Mouse (Mus musculus) liver, embryonic 18 days (tissue): ENCODE results near the gene Mrpl38. TPM values are rescaled to one million over a fixed set of nuclear protein-coding genes. Genes with fewer than 3 reads are reported as not detected.

Experiments used
- polyA plus RNA-seq: library from polyadenylated mRNA; depleted of rRNA; stranded (reverse); fragments of >200 nt; gene quantifications from 2 replicates; pipeline ENCODE4 v1.2.3, GENCODE M21; 2012; rRNA removed

Gene Mrpl38
- polyA plus RNA-seq, result 18.9 and 19.5 TPM in 2 replicates

DNA sequence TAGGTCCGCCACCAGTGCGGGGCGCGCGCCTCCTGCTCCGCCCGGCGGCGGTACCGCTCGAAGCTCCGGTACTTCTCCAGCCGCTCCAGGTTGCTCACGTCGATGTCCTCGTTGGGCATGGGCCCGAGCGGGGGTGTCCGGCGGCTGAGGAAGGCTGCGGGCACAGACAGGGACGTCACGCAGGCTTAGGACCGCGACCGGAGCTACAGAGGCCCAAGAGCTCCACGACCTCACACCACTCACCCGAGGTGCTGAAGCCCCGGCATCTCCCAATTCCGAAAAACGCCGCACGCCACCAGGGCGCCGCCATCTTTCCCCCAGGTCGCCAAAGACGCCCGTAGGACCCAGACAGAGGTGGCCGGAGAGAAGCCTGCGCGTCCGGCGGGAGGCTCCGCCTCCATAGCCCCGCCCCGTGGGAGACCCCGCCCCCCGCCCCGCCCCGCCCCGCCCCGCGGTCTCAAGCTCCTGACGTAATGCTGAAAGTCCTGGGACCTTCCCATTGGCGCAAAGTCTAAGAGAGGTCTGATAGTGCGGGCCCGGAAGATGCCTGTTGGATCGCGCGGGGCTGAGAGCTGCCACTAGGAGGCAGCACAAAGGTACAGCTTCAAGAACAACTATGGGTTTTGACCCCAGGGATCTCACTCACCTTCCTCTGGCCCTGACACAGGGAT is at the start of gene Mrpl38:
Gene Mrpl38, minus strand, starts transcription at position 401 of the 671 bp plus-strand sequence.

DNA sequence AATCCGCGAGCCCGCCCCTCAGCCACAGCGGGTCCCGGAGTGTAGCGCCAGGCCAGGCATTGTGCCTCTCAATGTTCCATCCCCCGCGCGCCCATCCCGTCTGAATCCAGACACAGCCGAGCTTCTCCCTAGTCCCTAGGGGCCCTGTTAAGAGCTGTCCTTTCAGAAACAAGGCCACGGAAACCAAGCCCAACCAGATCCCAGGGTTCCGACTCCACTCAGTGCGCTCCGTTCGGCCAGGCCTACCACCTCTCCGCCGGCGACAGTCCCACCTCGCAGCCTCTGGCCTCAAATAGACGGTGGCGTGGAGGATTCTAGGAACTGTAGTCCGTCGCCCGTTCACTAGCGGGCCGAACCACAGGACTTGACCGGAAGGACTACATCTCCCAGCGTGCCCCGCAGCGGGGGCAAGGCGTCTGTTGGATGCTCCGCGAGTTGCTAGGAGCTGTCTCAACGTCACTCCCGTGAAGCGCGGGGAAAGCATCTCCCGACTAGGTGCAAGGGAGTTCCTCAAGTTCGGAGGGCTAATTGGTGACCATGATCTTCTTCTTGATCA is 29.3 kb upstream of the Mrpl38 start, which contains the start of gene Fbf1:
Gene Fbf1, minus strand, starts transcription at position 283 of the 556 bp plus-strand sequence.

DNA sequence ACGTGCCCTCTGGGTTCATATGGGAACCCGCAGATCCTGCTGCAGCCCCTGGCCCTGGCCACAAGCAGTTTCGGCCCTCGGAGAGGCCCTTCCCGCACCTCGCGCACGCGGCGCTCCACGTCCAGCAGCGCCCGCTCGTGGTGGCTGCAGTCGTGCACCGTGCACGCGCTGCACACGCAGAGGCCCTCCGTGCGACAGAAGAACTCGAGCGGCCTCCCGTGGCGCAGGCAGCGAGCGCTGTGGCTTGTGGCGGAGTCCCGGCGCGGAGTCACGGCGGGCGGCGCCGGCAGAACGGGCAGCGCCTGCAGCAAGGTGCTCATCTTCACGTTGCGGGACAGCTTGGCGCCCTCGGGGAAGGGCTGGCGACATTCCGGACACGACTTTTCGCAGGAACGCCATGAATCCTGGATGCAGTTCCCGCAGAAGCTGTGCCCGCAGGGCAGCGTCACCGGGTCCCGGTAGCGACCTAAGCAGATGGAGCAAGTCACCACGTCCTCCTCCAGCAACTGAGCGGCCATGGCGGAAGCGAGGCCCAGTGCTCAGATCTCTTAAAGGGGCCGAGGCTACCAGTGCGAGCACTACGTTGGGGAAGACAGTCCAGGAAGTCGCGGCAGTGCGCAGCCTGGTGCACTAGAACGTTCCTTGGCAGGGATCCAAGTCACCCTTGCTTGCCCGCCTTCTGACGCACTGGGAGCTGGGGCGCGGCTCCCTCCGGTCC is 8.0 kb downstream of the Mrpl38 start, which contains the start of gene Trim65:
Gene Trim65, minus strand, starts transcription at position 641 of the 718 bp plus-strand sequence.

DNA sequence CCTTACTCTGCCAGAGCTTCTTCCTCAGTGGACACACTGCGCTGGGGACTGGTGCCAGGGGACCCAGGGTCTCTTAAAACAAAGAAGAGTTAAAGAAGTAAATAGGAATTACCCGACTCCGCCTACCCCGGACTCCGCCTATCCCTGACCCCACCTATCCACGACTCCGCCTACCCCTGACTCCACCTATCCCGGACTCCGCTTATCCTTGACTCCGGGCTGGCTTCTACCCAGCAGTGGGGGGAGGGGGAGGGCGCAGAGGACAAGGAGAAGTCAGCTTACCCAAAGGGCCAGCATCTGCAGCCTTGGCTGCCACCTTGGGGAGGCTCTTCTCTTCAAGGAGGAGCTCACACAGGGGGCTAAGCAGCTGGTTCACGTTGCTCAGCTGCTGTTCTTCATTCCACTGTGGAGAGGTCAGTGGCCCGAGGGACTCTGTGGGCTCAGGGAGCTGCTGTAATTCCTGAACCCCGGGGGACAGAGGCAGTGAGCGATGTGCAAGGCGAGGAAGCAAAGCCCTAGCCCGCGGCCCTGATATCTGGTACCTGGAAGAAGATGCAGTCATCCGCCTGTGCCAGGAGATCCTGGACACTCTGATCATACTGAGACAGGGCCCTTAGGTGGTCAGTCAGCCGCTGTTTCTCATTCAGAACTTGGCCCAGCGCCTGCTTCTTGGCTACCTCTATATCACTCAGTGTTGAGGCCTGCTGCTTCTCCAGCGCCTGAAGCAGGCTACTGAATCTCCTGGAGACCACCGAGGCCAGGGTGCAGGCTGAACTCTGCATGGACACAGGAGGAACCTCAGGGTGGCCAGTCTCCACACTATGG is 11.3 kb downstream of the Mrpl38 start, which contains the start of gene Trim47:
Gene Trim47, minus strand, starts transcription at position 55 of the 825 bp plus-strand sequence.

DNA sequence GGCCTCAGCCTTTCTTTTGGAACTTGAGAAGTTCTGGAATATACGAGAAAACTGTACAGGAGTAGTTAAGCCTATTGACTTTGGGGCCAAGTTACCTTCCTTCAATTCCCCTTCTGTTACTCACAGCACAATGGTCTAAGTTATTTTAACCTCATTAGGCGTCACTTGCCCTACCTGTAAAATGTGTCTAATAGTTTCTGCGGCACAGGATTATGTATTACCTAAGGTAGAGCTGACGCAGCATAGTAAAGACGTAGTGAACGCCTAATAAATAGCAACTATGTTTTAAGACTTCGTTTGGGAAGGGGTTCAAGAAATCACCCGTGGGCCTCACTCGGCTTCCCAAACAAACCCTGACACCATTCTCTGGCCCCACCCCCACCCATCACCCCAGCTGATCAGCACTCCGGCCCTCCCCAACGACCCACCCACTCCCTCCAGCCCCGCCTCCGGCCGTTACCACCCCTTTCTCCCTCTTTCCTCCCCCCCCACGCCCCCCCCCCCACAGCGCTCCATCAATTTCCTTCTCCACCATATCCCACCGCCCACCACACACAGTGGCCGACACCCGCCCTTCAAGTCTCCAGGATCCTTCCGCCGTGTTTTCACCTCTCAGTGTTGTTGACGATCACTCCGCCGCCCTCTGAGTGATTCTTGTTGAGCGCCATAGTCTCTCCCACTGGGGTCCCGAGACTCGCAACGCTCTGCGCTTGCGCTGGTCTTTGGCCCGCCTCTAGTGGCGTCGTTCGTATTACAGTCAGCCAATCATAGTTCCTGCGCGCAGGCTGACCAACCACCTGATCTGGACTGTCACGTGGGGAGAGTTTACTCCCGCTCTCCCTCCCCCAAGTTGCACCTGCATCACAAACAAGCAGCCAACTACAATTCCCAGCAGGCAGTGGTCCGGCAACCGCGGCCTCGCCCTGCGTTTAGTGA is 52.1 kb downstream of the Mrpl38 start, which contains the start of gene Wbp2:
Gene Wbp2, minus strand, starts transcription at position 738 of the 936 bp plus-strand sequence.

Other genes starting within 250 kb of the Mrpl38 start
- 9.2 and 10.1 TPM in 2 replicates for gene Smim5, start 238.9 kb downstream of the Mrpl38 start, polyA plus RNA-seq
- 0.96 and 1.1 TPM in 2 replicates for gene Smim6, start 226.9 kb downstream of the Mrpl38 start, polyA plus RNA-seq
- 18.6 and 21.1 TPM in 2 replicates for gene Sap30bp, start 205.6 kb downstream of the Mrpl38 start, polyA plus RNA-seq
- gene Recql5, start 205.4 kb downstream of the Mrpl38 start, polyA plus RNA-seq, result 6.0 and 6.8 TPM in 2 replicates
- gene Itgb4, start 164.2 kb downstream of the Mrpl38 start, polyA plus RNA-seq, result 0.21 and 0.23 TPM in 2 replicates
- gene Galk1, start 126.1 kb downstream of the Mrpl38 start, polyA plus RNA-seq, result 104 TPM in 2 replicates
- gene H3f3b, start 110.9 kb downstream of the Mrpl38 start, polyA plus RNA-seq, result 210 and 217 TPM in 2 replicates
- 9.9 and 13.0 TPM in 2 replicates for gene Unk, start 108.5 kb downstream of the Mrpl38 start, polyA plus RNA-seq
- gene Unc13d, start 60.9 kb downstream of the Mrpl38 start, polyA plus RNA-seq, result 9.5 and 10.8 TPM in 2 replicates
- 48.7 and 52.4 TPM in 2 replicates for gene Wbp2, start 51.9 kb downstream of the Mrpl38 start, polyA plus RNA-seq
- gene Trim47, start 11.7 kb downstream of the Mrpl38 start, polyA plus RNA-seq, result 8.2 and 8.4 TPM in 2 replicates
- gene Trim65, start 7.7 kb downstream of the Mrpl38 start, polyA plus RNA-seq, result 2.0 and 2.3 TPM in 2 replicates
- gene Fbf1, start 29.3 kb upstream of the Mrpl38 start, polyA plus RNA-seq, result 6.7 and 6.8 TPM in 2 replicates
- gene Ten1, start 60.0 kb upstream of the Mrpl38 start, polyA plus RNA-seq, result 24.2 and 29.9 TPM in 2 replicates
- gene Acox1, start 60.2 kb upstream of the Mrpl38 start, polyA plus RNA-seq, result 262 and 366 TPM in 2 replicates
- gene Evpl, start 99.2 kb upstream of the Mrpl38 start, polyA plus RNA-seq, result 0.10 and 0.11 TPM in 2 replicates
- gene Srp68, start 135.3 kb upstream of the Mrpl38 start, polyA plus RNA-seq, result 34.8 and 39.9 TPM in 2 replicates
- 0.01 TPM in 1 of 2 replicates, not detected in the other for gene Galr2, start 142.1 kb upstream of the Mrpl38 start, polyA plus RNA-seq
- gene Exoc7, start 168.4 kb upstream of the Mrpl38 start, polyA plus RNA-seq, result 10.2 and 12.0 TPM in 2 replicates
- gene Foxj1, start 196.5 kb upstream of the Mrpl38 start, polyA plus RNA-seq, result 0.22 TPM in 2 replicates